Comparison of ENCODE assay signal across 16 mouse cellular contexts in genomic region chr10:40684326-40684725, GRCm38 (mm10). TPM values are rescaled to one million over a fixed set of nuclear protein-coding genes. Genes with fewer than 3 reads are reported as not detected.
DNase-seq lines count a peak whose midpoint lies in the region; TF ChIP-seq lines count a peak whose summit lies in the region.
"Had no signal": no experiment of that assay in that cellular context is flagged by ENCODE, and none has a peak within 500 bp of the region (broad histone marks: within the 10 kb centered on the region; RNA-seq: fewer than 3 reads in every experiment).

No protein-coding gene starts in this region.

- intact Hi-C loops in left cerebral cortex, adult 2 months (cut with DNase I): loop anchor here (5.0 kb wide), 1 partner anchor 93 kb away; no protein-coding TSS in a partner anchor

- TF ChIP-seq CTCF in left cerebral cortex, adult 2 months (IDR thresholded peaks at IDR 0.05): no peak
- TF ChIP-seq CTCF in layer of hippocampus, adult 2 months (conservative IDR thresholded peaks at IDR 0.05): no peak

- peak overlapping the region; percentile 54 for H3K4me3 ChIP-seq in left cerebral cortex, adult 2 months
- H3K4me3 ChIP-seq in layer of hippocampus, adult 2 months: no peak overlapping the region

- H3K27ac ChIP-seq in left cerebral cortex, adult 2 months: peak overlapping the region; percentile 99
- H3K27ac ChIP-seq in layer of hippocampus, adult 2 months: peak overlapping the region; percentile 99
- H3K27ac ChIP-seq: hindbrain, embryonic 13.5 days had no signal

- peak; percentile 13 to 47 for DNase-seq in adrenal gland, adult (ENCODE audit: inconsistent age in 2 of 2, low spot score in 1 of 2)
- no peak for DNase-seq in adrenal gland, postnatal 4 days (ENCODE audit: low spot score in 2 of 2)
- peak; percentile 31 to 54 for DNase-seq in left cerebral cortex, adult 2 months (ENCODE audit: extremely low spot score in 1 of 2, low spot score in 2 of 2)
- DNase-seq in left cerebral cortex, adult 11 months (ENCODE audit: low spot score): no peak
- DNase-seq in layer of hippocampus, adult 2 months (ENCODE audit: low spot score in 2 of 2): peak; percentile 38 to 52
- DNase-seq in right cerebral cortex, postnatal 10 days (ENCODE audit: low spot score in 2 of 2): peak; percentile 68 to 73
- no peak for DNase-seq in spleen, postnatal 10 days (ENCODE audit: low spot score in 2 of 2)
- DNase-seq in neural tube, embryonic 10.5 days (ENCODE audit: extremely low spot score, low spot score): no peak
- DNase-seq: cerebellum, adult 11 months; cerebellum, postnatal 14 days; liver, postnatal 0 days; lung, postnatal 14 days had no signal

RNA-seq across cellular contexts. Expression of gene Mettl24, which starts 1.2 kb away (rescaled TPM):
- total RNA-seq in adrenal gland, postnatal 4 days (2021): 1 to 10 TPM; 9.3 to 9.9 TPM
- 1 to 10 TPM; 1.6 to 2.8 TPM for total RNA-seq in left cerebral cortex, adult 2 months (2021)
- total RNA-seq in layer of hippocampus, adult 2 months (2021): 1 to 10 TPM; 2.0 to 2.8 TPM
- total RNA-seq: liver, adult 2 months; midbrain, postnatal 0 days had no signal

RNA-seq across cellular contexts. Expression of gene Ddo, which starts 54.5 kb away (rescaled TPM):
- total RNA-seq in adrenal gland, postnatal 4 days (2021): 1 to 10 TPM; 6.6 to 7.4 TPM
- total RNA-seq in left cerebral cortex, adult 2 months (2021): 10 to 100 TPM; 12.9 to 13.5 TPM
- total RNA-seq in layer of hippocampus, adult 2 months (2021): 10 to 100 TPM; 18.9 to 21.5 TPM
- total RNA-seq: ES-E14 had no signal

Comparison
In these comparisons a context has a peak if more than half of its experiments do, and no peak if none do; other contexts are left out.
1. DNase-seq: peak in adrenal gland, adult (2 of 2), left cerebral cortex, adult 2 months (2 of 2), layer of hippocampus, adult 2 months (2 of 2) and right cerebral cortex, postnatal 10 days (2 of 2); none in adrenal gland, postnatal 4 days (0 of 2), left cerebral cortex, adult 11 months (single experiment), spleen, postnatal 10 days (0 of 2) and neural tube, embryonic 10.5 days (single experiment).